Mouse (Mus musculus) liver, embryonic 11.5 days (tissue): Measurements from ENCODE around the gene Pcyt2. TPM values are rescaled to one million over a fixed set of nuclear protein-coding genes. Genes with fewer than 3 reads are reported as not detected.

Source experiments
- ATAC-seq: fragments of 200-750 bp; cut with Nextera tagmentation; replicated peaks from 2 replicates; pipeline ENCODE4 v1.8.0; 2017; ENCODE audit warnings: moderate number of reproducible peaks, mild to moderate bottlenecking, moderate TSS enrichment, moderate library complexity; ENCODE audit not compliant: low FRiP score
- DNase-seq: peaks from one replicate; pipeline ENCODE4 v3.0.0-alpha.2; 2017; ENCODE audit warnings: low spot score
- H3K27ac ChIP-seq: fragments of 300-500 bp; sonication (generic); 2 replicates; pipeline ENCODE4 v1.5.1; 2014; ENCODE audit warnings: mild to moderate bottlenecking, low read depth, low read length, control low read depth
- H3K27me3 ChIP-seq: fragments of 300-500 bp; sonication (generic); replicated peaks from 2 replicates; pipeline ENCODE4 v1.6.1; 2014; ENCODE audit warnings: low read length, mixed read lengths; ENCODE audit not compliant: control insufficient read depth, insufficient read depth
- H3K36me3 ChIP-seq: fragments of 300-500 bp; sonication (generic); 2 replicates; pipeline ENCODE4 v1.6.1; 2014; ENCODE audit warnings: mild to moderate bottlenecking, low read length, moderate library complexity, mixed read lengths; ENCODE audit not compliant: control insufficient read depth, insufficient read depth
- H3K4me1 ChIP-seq: fragments of 300-500 bp; sonication (generic); replicated peaks from 2 replicates; pipeline ENCODE4 v1.6.1; 2014; ENCODE audit warnings: low read length, mixed read lengths; ENCODE audit not compliant: control insufficient read depth, insufficient read depth
- H3K4me2 ChIP-seq: fragments of 300-500 bp; sonication (generic); 2 replicates; pipeline ENCODE4 v1.6.1; 2014; ENCODE audit warnings: mild to moderate bottlenecking, control low read depth, moderate library complexity
- H3K4me3 ChIP-seq: fragments of 300-500 bp; sonication (generic); 2 replicates; pipeline ENCODE4 v1.5.1; 2014; ENCODE audit warnings: low read depth, low read length, control low read depth
- H3K9ac ChIP-seq: fragments of 300-500 bp; sonication (generic); 2 replicates; pipeline ENCODE4 v1.6.1; 2014; ENCODE audit warnings: low read depth, low read length, control low read depth
- H3K9me3 ChIP-seq: fragments of 300-500 bp; sonication (generic); 2 replicates; pipeline ENCODE4 v1.6.1; 2016; ENCODE audit warnings: low read length, inconsistent platforms, mixed read lengths; ENCODE audit not compliant: control insufficient read depth
- WGBS: fragments of 180-500 bp; shearing (Covaris S2); extraction: QIAGEN DNeasy Blood & Tissue Kit; methylation state at CpG from one replicate; pipeline ENCODE4 v1.1.7; 2014; 5-methylcytosine and 5-hydroxymethylcytosine counted together
- microRNA-seq: library from miRNA; unstranded; fragments of <30 nt; microRNA quantifications from one replicate; pipeline ENCODE4, GENCODE M21; 2017; ENCODE audit warnings: borderline number of aligned reads
- polyA plus RNA-seq: library from polyadenylated mRNA; unstranded; fragments of >200 nt; fragmentation: Nextera tagmentation; extraction: Ambion mirVana; gene quantifications from 2 replicates; pipeline ENCODE4 v1.2.1, GENCODE M21; 2014

Pcyt2 gene
- polyA plus RNA-seq, 1 experiment from 2014 or later = 175 TPM

GRCm38 (mm10) chr11:120571754-120572416 lies 45.9 kb downstream of the Pcyt2 start:
- peak overlapping the region; percentile 81 for H3K4me3 ChIP-seq
- H3K4me2 ChIP-seq = peak overlapping the region; percentile 93
- H3K9me3 ChIP-seq = no peaks in the 10 kb centered on the region
- ATAC-seq (no peak), DNase-seq (no peak)
- H3K27me3 ChIP-seq = no peaks in the 10 kb centered on the region
- peaks cover 34% of the 10 kb centered on the region for H3K36me3 ChIP-seq
- peaks cover 25% of the 10 kb centered on the region for H3K4me1 ChIP-seq
- 6% methylated on average over 11 of the region's 11 CpGs for WGBS
- peak overlapping the region; percentile 97 for H3K9ac ChIP-seq
- H3K27ac ChIP-seq = peak overlapping the region; percentile 85

- DNase-seq = no peak
- peaks cover 41% of the 10 kb centered on the region for H3K36me3 ChIP-seq
These were observed 46.6 kb downstream of the Pcyt2 start for GRCm38 (mm10) chr11:120571122-120571521.

GRCm38 (mm10) chr11:120568324-120568723 lies 49.4 kb downstream of the Pcyt2 start:
- no peaks in the 10 kb centered on the region for H3K9me3 ChIP-seq
- H3K36me3 ChIP-seq = peaks cover 66% of the 10 kb centered on the region
- no peaks in the 10 kb centered on the region for H3K27me3 ChIP-seq
- H3K4me3 ChIP-seq = no peak overlapping the region
- DNase-seq (no peak), ATAC-seq (no peak)
- WGBS = 95% methylated on average over 6 of the region's 6 CpGs
- H3K27ac ChIP-seq = no peak overlapping the region
- H3K4me1 ChIP-seq = peaks cover 14% of the 10 kb centered on the region
- no peak overlapping the region for H3K4me2 ChIP-seq
- H3K9ac ChIP-seq = no peak overlapping the region

More at GRCm38 (mm10) chr11:120571122-120571521, 46.6 kb downstream of the Pcyt2 start:
- Histone ChIP-seq H3K27me3 (no peaks in the 10 kb centered on the region), H3K9ac (peak overlapping the region; percentile 97), H3K4me2 (peak overlapping the region; percentile 93), H3K9me3 (no peaks in the 10 kb centered on the region), H3K4me1 (peaks cover 25% of the 10 kb centered on the region), H3K27ac (no peak overlapping the region), H3K4me3 (peak overlapping the region; percentile 81)
- ATAC-seq = no peak
- 39% methylated on average over 3 of the region's 3 CpGs for WGBS

GRCm38 (mm10) chr11:120565114-120565513 lies 52.6 kb downstream of the Pcyt2 start:
- Histone ChIP-seq H3K9me3 (no peaks in the 10 kb centered on the region), H3K27me3 (no peaks in the 10 kb centered on the region), H3K9ac (no peak overlapping the region), H3K36me3 (peaks cover 84% of the 10 kb centered on the region), H3K4me3 (no peak overlapping the region), H3K4me1 (no peaks in the 10 kb centered on the region), H3K27ac (no peak overlapping the region), H3K4me2 (no peak overlapping the region)
- ATAC-seq (no peak), DNase-seq (no peak)
- WGBS = 86% methylated on average over 9 of the region's 9 CpGs

- Histone ChIP-seq H3K4me3 (no peak overlapping the region), H3K27ac (no peak overlapping the region), H3K9ac (no peak overlapping the region), H3K4me1 (no peaks in the 10 kb centered on the region), H3K27me3 (no peaks in the 10 kb centered on the region), H3K36me3 (peaks cover 86% of the 10 kb centered on the region), H3K4me2 (no peak overlapping the region), H3K9me3 (no peaks in the 10 kb centered on the region)
- DNase-seq (no peak), ATAC-seq (no peak)
- 94% methylated on average over 13 of the region's 13 CpGs for whole genome bisulfite sequencing
These were observed 54.8 kb downstream of the Pcyt2 start for GRCm38 (mm10) chr11:120562949-120563348.

GRCm38 (mm10) chr11:120560952-120561728 lies 56.6 kb downstream of the Pcyt2 start:
- ATAC-seq (no peak), DNase-seq (no peak)
- Histone ChIP-seq H3K27ac (no peak overlapping the region), H3K4me3 (no peak overlapping the region), H3K4me2 (no peak overlapping the region), H3K36me3 (peaks cover 71% of the 10 kb centered on the region), H3K9ac (no peak overlapping the region), H3K27me3 (no peaks in the 10 kb centered on the region), H3K4me1 (no peaks in the 10 kb centered on the region), H3K9me3 (no peaks in the 10 kb centered on the region)
- 88% methylated on average over 13 of the region's 13 CpGs for WGBS

Small RNA genes lying within 50 kb of the gene (microRNA-seq; reads per million reads assigned to microRNA genes)
- 2.5 reads per million for gene Mir6936

Other genes starting within 250 kb of the Pcyt2 start
- gene Faap100, start 239.2 kb downstream of the Pcyt2 start, polyA plus RNA-seq = 22.8 and 23.2 TPM in 2 replicates
- gene Nploc4, start 180.2 kb downstream of the Pcyt2 start, polyA plus RNA-seq = 44.5 and 47.2 TPM in 2 replicates
- gene Tspan10, start 175.3 kb downstream of the Pcyt2 start, polyA plus RNA-seq = 0.10 TPM in 1 of 2 replicates, not detected in the other
- 0.18 and 0.51 TPM in 2 replicates for gene Pde6g, start 164.4 kb downstream of the Pcyt2 start, polyA plus RNA-seq
- gene Oxld1, start 159.9 kb downstream of the Pcyt2 start, polyA plus RNA-seq = 12.7 and 16.8 TPM in 2 replicates
- gene Ccdc137, start 159.8 kb downstream of the Pcyt2 start, polyA plus RNA-seq = 51.5 and 52.0 TPM in 2 replicates
- 39.1 and 40.2 TPM in 2 replicates for gene Arl16, start 150.3 kb downstream of the Pcyt2 start, polyA plus RNA-seq
- 252 and 266 TPM in 2 replicates for gene Mrpl12, start 133.3 kb downstream of the Pcyt2 start, polyA plus RNA-seq
- gene Slc25a10, start 126.1 kb downstream of the Pcyt2 start, polyA plus RNA-seq = 65.5 and 70.6 TPM in 2 replicates
- gene Gcgr, start 87.2 kb downstream of the Pcyt2 start, polyA plus RNA-seq = 7.6 and 7.7 TPM in 2 replicates
- gene Mcrip1, start 68.2 kb downstream of the Pcyt2 start, polyA plus RNA-seq = 117 and 123 TPM in 2 replicates
- gene Ppp1r27, start 66.8 kb downstream of the Pcyt2 start, polyA plus RNA-seq = not detected in 2 replicates
- 648 and 680 TPM in 2 replicates for gene P4hb, start 44.7 kb downstream of the Pcyt2 start, polyA plus RNA-seq
- gene Arhgdia, start 36.3 kb downstream of the Pcyt2 start, polyA plus RNA-seq = 557 and 561 TPM in 2 replicates
- gene Alyref, start 19.6 kb downstream of the Pcyt2 start, polyA plus RNA-seq = 601 and 617 TPM in 2 replicates
- gene Anapc11, start 19.5 kb downstream of the Pcyt2 start, polyA plus RNA-seq = 200 and 208 TPM in 2 replicates
- 3.6 and 6.3 TPM in 2 replicates for gene Npb, start 9.5 kb downstream of the Pcyt2 start, polyA plus RNA-seq
- gene Sirt7, start 7.3 kb upstream of the Pcyt2 start, polyA plus RNA-seq = 48.6 and 54.8 TPM in 2 replicates
- 32.6 and 34.8 TPM in 2 replicates for gene Mafg, start 15.7 kb upstream of the Pcyt2 start, polyA plus RNA-seq
- gene Pycr1, start 25.8 kb upstream of the Pcyt2 start, polyA plus RNA-seq = 18.5 and 21.2 TPM in 2 replicates
- 0.34 and 0.60 TPM in 2 replicates for gene Myadml2, start 30.2 kb upstream of the Pcyt2 start, polyA plus RNA-seq
- gene Notum, start 43.2 kb upstream of the Pcyt2 start, polyA plus RNA-seq = 0.51 and 0.52 TPM in 2 replicates
- gene Aspscr1, start 55.0 kb upstream of the Pcyt2 start, polyA plus RNA-seq = 83.7 and 97.1 TPM in 2 replicates
- gene Cenpx, start 95.8 kb upstream of the Pcyt2 start, polyA plus RNA-seq = 178 and 192 TPM in 2 replicates
- 34.2 and 38.3 TPM in 2 replicates for gene Lrrc45, start 96.0 kb upstream of the Pcyt2 start, polyA plus RNA-seq
- gene Rac3, start 103.5 kb upstream of the Pcyt2 start, polyA plus RNA-seq = 1.2 and 1.8 TPM in 2 replicates
- 12.9 and 13.2 TPM in 2 replicates for gene Dcxr, start 109.3 kb upstream of the Pcyt2 start, polyA plus RNA-seq
- 0.22 and 0.32 TPM in 2 replicates for gene Cbr2, start 114.2 kb upstream of the Pcyt2 start, polyA plus RNA-seq
- 11.4 and 17.5 TPM in 2 replicates for gene Hmga1b, start 144.9 kb upstream of the Pcyt2 start, polyA plus RNA-seq
- gene Rfng, start 166.3 kb upstream of the Pcyt2 start, polyA plus RNA-seq = 30.3 and 33.4 TPM in 2 replicates
- 209 and 210 TPM in 2 replicates for gene Gps1, start 166.3 kb upstream of the Pcyt2 start, polyA plus RNA-seq
- 132 and 139 TPM in 2 replicates for gene Dus1l, start 178.5 kb upstream of the Pcyt2 start, polyA plus RNA-seq
- gene Fasn, start 206.6 kb upstream of the Pcyt2 start, polyA plus RNA-seq = 71.3 and 80.0 TPM in 2 replicates